Mouse (Mus musculus): ENCODE measurements around the gene Abi3bp.

The Abi3bp gene

GRCm38 (mm10) chr16:56503941-56504340, 26.3 kb downstream of the Abi3bp start:
- DNase-seq (ENCODE audit: low spot score in 2 of 2) = no peak

GRCm38 (mm10) chr16:56518024-56518423, 40.3 kb downstream of the Abi3bp start:
- DNase-seq (ENCODE audit: low spot score in 2 of 2) = no peak

- DNase-seq (ENCODE audit: low spot score in 2 of 2) = no peak
These were observed 46.7 kb downstream of the Abi3bp start for GRCm38 (mm10) chr16:56524359-56524758.

GRCm38 (mm10) chr16:56526482-56526881, 48.8 kb downstream of the Abi3bp start:
- DNase-seq (ENCODE audit: low spot score in 2 of 2) = no peak

GRCm38 (mm10) chr16:56528079-56528688, 50.5 kb downstream of the Abi3bp start:
- DNase-seq (ENCODE audit: low spot score in 2 of 2) = no peak

- DNase-seq (ENCODE audit: low spot score in 2 of 2) = no peak
These were observed 101.9 kb downstream of the Abi3bp start for GRCm38 (mm10) chr16:56579536-56579935.

GRCm38 (mm10) chr16:56593581-56593980, 115.9 kb downstream of the Abi3bp start:
- DNase-seq (ENCODE audit: low spot score in 2 of 2) = no peak

GRCm38 (mm10) chr16:56594866-56595265, 117.2 kb downstream of the Abi3bp start:
- no peak for DNase-seq (ENCODE audit: low spot score in 2 of 2)

GRCm38 (mm10) chr16:56598427-56598826, 120.7 kb downstream of the Abi3bp start:
- no peak for DNase-seq (ENCODE audit: low spot score in 2 of 2)

GRCm38 (mm10) chr16:56602394-56602793, 124.7 kb downstream of the Abi3bp start:
- DNase-seq (ENCODE audit: low spot score in 2 of 2) = no peak

- no peak for DNase-seq (ENCODE audit: low spot score in 2 of 2)
These were observed 132.9 kb downstream of the Abi3bp start for GRCm38 (mm10) chr16:56610572-56610971.

- no peak for DNase-seq (ENCODE audit: low spot score in 2 of 2)
These were observed 133.6 kb downstream of the Abi3bp start for GRCm38 (mm10) chr16:56611096-56611867.

GRCm38 (mm10) chr16:56638544-56638943, 160.9 kb downstream of the Abi3bp start:
- DNase-seq (ENCODE audit: low spot score in 2 of 2) = no peak

GRCm38 (mm10) chr16:56645251-56645650, 167.6 kb downstream of the Abi3bp start:
- DNase-seq (ENCODE audit: low spot score in 2 of 2) = no peak

GRCm38 (mm10) chr16:56646382-56647172, 168.9 kb downstream of the Abi3bp start:
- no peak for DNase-seq (ENCODE audit: low spot score in 2 of 2)

GRCm38 (mm10) chr16:56655193-56655910, 177.7 kb downstream of the Abi3bp start:
- no peak for DNase-seq (ENCODE audit: low spot score in 2 of 2)

- DNase-seq (ENCODE audit: low spot score in 2 of 2) = no peak
These were observed 181.2 kb downstream of the Abi3bp start for GRCm38 (mm10) chr16:56658866-56659265.

GRCm38 (mm10) chr16:56669520-56669919, 191.8 kb downstream of the Abi3bp start:
- DNase-seq (ENCODE audit: low spot score in 2 of 2) = no peak

- no peak for DNase-seq (ENCODE audit: low spot score in 2 of 2)
These were observed 193.3 kb downstream of the Abi3bp start for GRCm38 (mm10) chr16:56670941-56671340.

- no peak for DNase-seq (ENCODE audit: low spot score in 2 of 2)
These were observed 195.7 kb downstream of the Abi3bp start for GRCm38 (mm10) chr16:56673420-56673819.

- DNase-seq (ENCODE audit: low spot score in 2 of 2) = no peak
These were observed 199.5 kb downstream of the Abi3bp start for GRCm38 (mm10) chr16:56677146-56677545.
